Mouse (Mus musculus): ENCODE measurements around the gene Rab26. TPM values are rescaled to one million over a fixed set of nuclear protein-coding genes. Genes with fewer than 3 reads are reported as not detected.

The Rab26 gene
- polyA plus RNA-seq, 1 experiment from 2014 or later = 5.7 TPM

GRCm38 (mm10) chr17:24494627-24495335, 39.2 kb downstream of the Rab26 start:
- no peaks in the 10 kb centered on the region for H3K9me3 ChIP-seq (ENCODE audit: control insufficient read depth, low read length)
- H3K9ac ChIP-seq (ENCODE audit: low read length) = no peak overlapping the region
- DNase-seq (ENCODE audit: low spot score) (peak; percentile 73), ATAC-seq (replicated peaks; ENCODE audit: low FRiP score, low TSS enrichment, low read depth) (no peak)
- H3K36me3 ChIP-seq (ENCODE audit: control insufficient read depth, insufficient read depth, low read length) = no peaks in the 10 kb centered on the region
- H3K4me3 ChIP-seq (ENCODE audit: low read depth, low read length) = no peak overlapping the region
- peaks cover 5% of the 10 kb centered on the region; the same call in 1 of the 2 replicates for H3K27me3 ChIP-seq (replicated peaks; ENCODE audit: control insufficient read depth, insufficient read depth, low read length)
- WGBS = 41% methylated on average over 2 of the region's 2 CpGs
- H3K4me1 ChIP-seq (replicated peaks; ENCODE audit: control insufficient read depth, insufficient read depth, low read length) = no peaks in the 10 kb centered on the region
- no peak overlapping the region for H3K27ac ChIP-seq (ENCODE audit: low read depth)
- H3K4me2 ChIP-seq (ENCODE audit: low read length) = no peak overlapping the region

GRCm38 (mm10) chr17:24490399-24490798, 43.6 kb downstream of the Rab26 start:
- no peak for DNase-seq (ENCODE audit: low spot score)
- Histone ChIP-seq H3K27ac (ENCODE audit: low read depth) (no peak overlapping the region), H3K9ac (ENCODE audit: low read length) (no peak overlapping the region), H3K36me3 (ENCODE audit: control insufficient read depth, insufficient read depth, low read length) (no peaks in the 10 kb centered on the region), H3K4me2 (ENCODE audit: low read length) (no peak overlapping the region), H3K4me3 (ENCODE audit: low read depth, low read length) (no peak overlapping the region), H3K27me3 (replicated peaks; ENCODE audit: control insufficient read depth, insufficient read depth, low read length) (peaks cover 30% of the 10 kb centered on the region), H3K9me3 (ENCODE audit: control insufficient read depth, low read length) (no peaks in the 10 kb centered on the region), H3K4me1 (replicated peaks; ENCODE audit: control insufficient read depth, insufficient read depth, low read length) (peaks cover 8% of the 10 kb centered on the region; the same call in 1 of the 2 replicates)
- WGBS = 74% methylated on average over 4 of the region's 4 CpGs
- no peak for ATAC-seq (replicated peaks; ENCODE audit: low FRiP score, low TSS enrichment, low read depth)

GRCm38 (mm10) chr17:24489265-24490030, 44.6 kb downstream of the Rab26 start:
- Histone ChIP-seq H3K27me3 (replicated peaks; ENCODE audit: control insufficient read depth, insufficient read depth, low read length) (peaks cover 30% of the 10 kb centered on the region), H3K27ac (ENCODE audit: low read depth) (no peak overlapping the region), H3K4me3 (ENCODE audit: low read depth, low read length) (peak overlapping the region; percentile 71), H3K36me3 (ENCODE audit: control insufficient read depth, insufficient read depth, low read length) (no peaks in the 10 kb centered on the region), H3K9me3 (ENCODE audit: control insufficient read depth, low read length) (no peaks in the 10 kb centered on the region), H3K4me1 (replicated peaks; ENCODE audit: control insufficient read depth, insufficient read depth, low read length) (peaks cover 8% of the 10 kb centered on the region; the same call in 1 of the 2 replicates), H3K9ac (ENCODE audit: low read length) (peak overlapping the region; percentile 60), H3K4me2 (ENCODE audit: low read length) (peak overlapping the region; percentile 99)
- no peak for DNase-seq (ENCODE audit: low spot score)
- ATAC-seq (replicated peaks; ENCODE audit: low FRiP score, low TSS enrichment, low read depth) = 0 out of 2 replicates have a peak, but pooled peaks have one; percentile 14
- 20% methylated on average over 19 of the region's 19 CpGs for WGBS

GRCm38 (mm10) chr17:24488662-24489264, 45.2 kb downstream of the Rab26 start:
- WGBS = under 1% methylated on average over 66 of the region's 81 CpGs

GRCm38 (mm10) chr17:24488186-24488661, 45.8 kb downstream of the Rab26 start, which contains the start of gene Caskin1:
Gene Caskin1 (plus strand): TSS chr17:24488601.
- Histone ChIP-seq H3K4me1 (replicated peaks; ENCODE audit: control insufficient read depth, insufficient read depth, low read length) (peaks cover 8% of the 10 kb centered on the region; the same call in 1 of the 2 replicates), H3K27me3 (replicated peaks; ENCODE audit: control insufficient read depth, insufficient read depth, low read length) (peaks cover 30% of the 10 kb centered on the region), H3K4me3 (ENCODE audit: low read depth, low read length) (peak within 1 kb of the TSS; percentile 71), H3K9ac (ENCODE audit: low read length) (peak within 1 kb of the TSS; percentile 60), H3K4me2 (ENCODE audit: low read length) (peak within 1 kb of the TSS; percentile 99), H3K9me3 (ENCODE audit: control insufficient read depth, low read length) (no peaks in the 10 kb centered on the region), H3K27ac (ENCODE audit: low read depth) (peak within 1 kb of the TSS; percentile 9; the same call in 1 of the 2 replicates), H3K36me3 (ENCODE audit: control insufficient read depth, insufficient read depth, low read length) (no peaks in the 10 kb centered on the region)
- DNase-seq (ENCODE audit: low spot score) = peak; percentile 73
- ATAC-seq (replicated peaks; ENCODE audit: low FRiP score, low TSS enrichment, low read depth) = peak; percentile 36
- 1% methylated on average over 25 of the region's 45 CpGs for WGBS

More at GRCm38 (mm10) chr17:24488662-24489264, 45.2 kb downstream of the Rab26 start:
- Histone ChIP-seq H3K4me1 (replicated peaks; ENCODE audit: control insufficient read depth, insufficient read depth, low read length) (peaks cover 8% of the 10 kb centered on the region; the same call in 1 of the 2 replicates), H3K27me3 (replicated peaks; ENCODE audit: control insufficient read depth, insufficient read depth, low read length) (peaks cover 30% of the 10 kb centered on the region), H3K9me3 (ENCODE audit: control insufficient read depth, low read length) (no peaks in the 10 kb centered on the region), H3K4me2 (ENCODE audit: low read length) (peak overlapping the region; percentile 99), H3K9ac (ENCODE audit: low read length) (peak overlapping the region; percentile 60), H3K27ac (ENCODE audit: low read depth) (peak overlapping the region; percentile 9; the same call in 1 of the 2 replicates), H3K4me3 (ENCODE audit: low read depth, low read length) (peak overlapping the region; percentile 71), H3K36me3 (ENCODE audit: control insufficient read depth, insufficient read depth, low read length) (no peaks in the 10 kb centered on the region)
- peak; percentile 40; the same call in 1 of the 2 replicates for ATAC-seq (replicated peaks; ENCODE audit: low FRiP score, low TSS enrichment, low read depth)
- DNase-seq (ENCODE audit: low spot score) = no peak

- H3K4me1 ChIP-seq (replicated peaks; ENCODE audit: control insufficient read depth, insufficient read depth, low read length) = peaks cover 12% of the 10 kb centered on the region; the same call in 1 of the 2 replicates
- ATAC-seq (replicated peaks; ENCODE audit: low FRiP score, low TSS enrichment, low read depth) = no peak
- WGBS = 44% methylated on average over 11 of the region's 11 CpGs
- no peak overlapping the region for H3K4me3 ChIP-seq (ENCODE audit: low read depth, low read length)
- H3K9me3 ChIP-seq (ENCODE audit: control insufficient read depth, low read length) = no peaks in the 10 kb centered on the region
- H3K36me3 ChIP-seq (ENCODE audit: control insufficient read depth, insufficient read depth, low read length) = no peaks in the 10 kb centered on the region
- no peak overlapping the region for H3K9ac ChIP-seq (ENCODE audit: low read length)
- no peak overlapping the region for H3K27ac ChIP-seq (ENCODE audit: low read depth)
- no peak overlapping the region for H3K4me2 ChIP-seq (ENCODE audit: low read length)
- no peak for DNase-seq (ENCODE audit: low spot score)
- H3K27me3 ChIP-seq (replicated peaks; ENCODE audit: control insufficient read depth, insufficient read depth, low read length) = peaks cover 30% of the 10 kb centered on the region
These were observed 48.7 kb downstream of the Rab26 start for GRCm38 (mm10) chr17:24485090-24485860.

GRCm38 (mm10) chr17:24483495-24483894, 50.5 kb downstream of the Rab26 start:
- H3K4me1 ChIP-seq (replicated peaks; ENCODE audit: control insufficient read depth, insufficient read depth, low read length) = peaks cover 7% of the 10 kb centered on the region; the same call in 1 of the 2 replicates
- no peak overlapping the region for H3K27ac ChIP-seq (ENCODE audit: low read depth)
- H3K4me3 ChIP-seq (ENCODE audit: low read depth, low read length) = no peak overlapping the region
- H3K9ac ChIP-seq (ENCODE audit: low read length) = no peak overlapping the region
- H3K27me3 ChIP-seq (replicated peaks; ENCODE audit: control insufficient read depth, insufficient read depth, low read length) = peaks cover 16% of the 10 kb centered on the region
- H3K4me2 ChIP-seq (ENCODE audit: low read length) = no peak overlapping the region
- no peak for DNase-seq (ENCODE audit: low spot score)
- no peaks in the 10 kb centered on the region for H3K36me3 ChIP-seq (ENCODE audit: control insufficient read depth, insufficient read depth, low read length)
- WGBS = 84% methylated on average over 3 of the region's 3 CpGs
- ATAC-seq (replicated peaks; ENCODE audit: low FRiP score, low TSS enrichment, low read depth) = no peak
- H3K9me3 ChIP-seq (ENCODE audit: control insufficient read depth, low read length) = no peaks in the 10 kb centered on the region
